Mouse (Mus musculus): ENCODE measurements at regions not wholly inside any gene's neighbourhood (a gene's known extent, or its start where the extent isn't known, plus 50 kb on each side); places are given as distances from the start of the nearest gene placed in this dataset.

DNA sequence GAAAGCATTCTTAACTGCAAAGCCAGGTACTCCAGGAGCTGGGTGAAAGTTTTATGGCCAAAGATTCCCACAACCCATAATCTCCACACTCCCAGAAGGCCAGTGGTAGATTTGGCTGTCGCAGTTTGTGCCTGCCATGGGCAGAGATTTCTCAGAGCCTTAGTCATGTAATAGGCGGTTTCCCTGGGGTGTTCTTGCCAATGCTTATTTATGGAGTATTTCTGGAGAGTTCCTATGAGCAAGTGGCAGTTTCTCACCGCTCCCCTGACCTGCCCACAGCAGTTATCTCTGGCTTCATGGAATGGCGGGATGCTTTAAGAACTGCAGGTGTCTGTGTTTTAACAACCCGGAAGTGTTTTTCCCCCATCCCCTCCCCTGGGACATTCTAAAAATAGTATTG, 179.8 kb downstream of the 4933412E24Rik start:
- no peak for DNase-seq

- DNase-seq: no peak
Measured at GRCm38 (mm10) chr15:59833232-59833631, 183.2 kb downstream of the 4933412E24Rik start.

- DNase-seq: no peak
Measured at GRCm38 (mm10) chr15:59831481-59831880, 184.9 kb downstream of the 4933412E24Rik start.

GRCm38 (mm10) chr15:59830553-59831462, 185.6 kb downstream of the 4933412E24Rik start:
- no peak for DNase-seq

- peak; percentile 73 to 74 for DNase-seq
Measured at GRCm38 (mm10) chr15:59828421-59828820, 188.0 kb downstream of the 4933412E24Rik start.

GRCm38 (mm10) chr15:59826164-59826950, 190.1 kb downstream of the 4933412E24Rik start:
- no peak for DNase-seq

DNA sequence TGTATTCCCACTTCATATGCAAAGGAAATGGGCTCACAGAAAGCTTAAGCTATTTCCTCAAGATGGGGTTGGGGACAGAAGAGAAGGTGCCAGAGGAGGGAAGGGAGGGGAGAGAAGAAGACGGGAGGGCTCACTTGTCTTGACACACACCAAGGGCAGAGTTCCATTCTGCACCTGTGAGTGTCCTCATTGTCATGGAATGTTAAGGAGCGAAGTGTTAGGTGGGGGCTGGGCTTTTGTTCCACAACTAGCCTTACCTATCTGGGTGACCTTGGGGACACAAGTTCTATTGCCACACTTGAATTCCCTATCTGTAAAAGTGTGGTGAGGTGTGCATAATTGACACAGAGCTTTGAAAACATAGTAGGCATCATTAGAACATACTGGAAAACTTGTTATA, 192.5 kb downstream of the 4933412E24Rik start:
- DNase-seq: no peak

GRCm38 (mm10) chr15:59822995-59823681, 193.3 kb downstream of the 4933412E24Rik start:
- DNase-seq: no peak

DNA sequence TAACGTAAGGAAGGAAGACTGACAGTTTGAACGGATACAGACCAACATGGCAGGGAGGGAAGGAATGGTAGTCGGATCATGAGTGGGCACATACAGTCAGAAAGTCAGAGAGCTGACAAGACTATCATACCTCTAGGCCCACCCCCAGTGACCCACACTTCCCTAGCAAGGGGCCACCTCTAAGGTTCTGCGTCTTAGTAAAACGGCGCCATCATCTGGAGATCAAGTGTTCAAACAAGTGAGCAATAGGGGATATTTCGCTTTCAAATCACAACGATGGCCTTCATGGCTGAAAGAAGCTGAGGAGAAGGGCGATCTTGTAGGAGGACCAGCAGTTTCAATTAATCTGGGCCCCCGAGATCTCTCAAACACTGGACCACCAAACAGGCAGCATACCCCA, 196.1 kb downstream of the 4933412E24Rik start:
- no peak for DNase-seq

GRCm38 (mm10) chr15:59816031-59816430, 200.4 kb downstream of the 4933412E24Rik start:
- DNase-seq: no peak

DNA sequence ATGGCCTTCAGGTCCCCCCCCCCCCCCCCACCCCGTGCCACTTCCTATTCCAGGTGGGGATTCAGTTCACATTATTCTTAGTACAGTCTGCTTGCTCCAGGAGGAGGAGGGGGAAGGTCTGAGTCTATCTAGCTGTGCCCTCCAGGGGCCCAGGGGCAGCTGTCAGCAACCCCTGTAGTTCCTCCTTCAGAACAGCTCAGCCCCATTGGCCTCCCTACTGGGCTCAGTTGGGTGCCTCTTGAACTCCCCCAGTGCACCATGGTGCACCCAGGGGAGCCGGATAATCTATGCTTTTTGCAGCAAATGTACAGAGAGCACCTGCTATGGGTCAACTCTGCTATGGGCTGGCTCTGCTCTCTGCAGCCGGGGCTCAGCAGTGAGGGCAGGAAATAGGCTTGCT, 204.8 kb downstream of the 4933412E24Rik start:
- peak; percentile 54 to 56 for DNase-seq

- no peak for DNase-seq
Measured at GRCm38 (mm10) chr15:59809361-59809760, 207.1 kb downstream of the 4933412E24Rik start.

GRCm38 (mm10) chr15:59807723-59808122, 208.7 kb downstream of the 4933412E24Rik start:
- DNase-seq: no peak

GRCm38 (mm10) chr15:59805771-59806170, 210.6 kb downstream of the 4933412E24Rik start:
- no peak for DNase-seq

GRCm38 (mm10) chr15:59804821-59805220, 211.6 kb downstream of the 4933412E24Rik start:
- DNase-seq: no peak

DNA sequence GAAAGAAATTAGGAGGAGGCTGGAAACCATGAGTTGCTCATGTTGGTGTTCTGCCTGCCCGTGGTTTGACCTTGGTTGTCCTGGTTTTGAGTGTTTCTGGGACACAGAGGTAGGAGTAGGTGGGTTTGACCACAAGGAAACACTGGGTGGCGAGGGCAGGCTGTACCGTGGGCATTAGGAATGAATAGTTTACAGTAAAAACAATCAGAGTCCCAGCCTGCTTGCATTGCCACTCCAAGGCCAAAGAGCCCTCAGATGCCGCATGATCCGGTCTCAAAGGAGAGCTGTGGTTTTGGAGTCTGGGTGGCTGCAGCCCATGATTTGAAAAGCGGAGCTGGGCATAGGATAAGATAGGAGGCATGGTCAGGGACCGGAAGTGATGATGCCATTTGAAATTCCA, 212.0 kb downstream of the 4933412E24Rik start:
- no peak for DNase-seq

DNA sequence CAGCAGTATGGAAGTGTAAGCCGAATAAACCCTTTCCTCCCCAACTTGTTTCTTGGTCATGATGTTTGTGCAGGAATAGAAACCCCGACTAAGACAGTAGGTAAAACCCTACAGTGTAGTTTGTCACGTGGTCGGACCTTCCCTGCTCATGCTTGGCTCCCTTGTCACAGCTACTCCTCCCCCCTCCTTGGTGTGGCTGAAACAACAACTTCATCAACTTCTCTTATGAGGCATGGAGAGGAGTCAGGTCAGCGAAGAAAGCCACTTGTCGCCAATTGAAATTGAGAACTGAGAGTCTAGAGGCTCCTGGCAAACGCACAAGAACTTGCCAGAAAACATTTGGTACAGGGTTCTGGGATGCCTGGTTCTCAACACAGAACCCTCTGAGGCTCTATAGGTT, 214.1 kb downstream of the 4933412E24Rik start:
- DNase-seq: no peak

- DNase-seq: no peak
Measured at GRCm38 (mm10) chr15:59799124-59799815, 217.1 kb downstream of the 4933412E24Rik start.

GRCm38 (mm10) chr15:59798486-59798885, 217.9 kb downstream of the 4933412E24Rik start:
- DNase-seq: no peak

DNA sequence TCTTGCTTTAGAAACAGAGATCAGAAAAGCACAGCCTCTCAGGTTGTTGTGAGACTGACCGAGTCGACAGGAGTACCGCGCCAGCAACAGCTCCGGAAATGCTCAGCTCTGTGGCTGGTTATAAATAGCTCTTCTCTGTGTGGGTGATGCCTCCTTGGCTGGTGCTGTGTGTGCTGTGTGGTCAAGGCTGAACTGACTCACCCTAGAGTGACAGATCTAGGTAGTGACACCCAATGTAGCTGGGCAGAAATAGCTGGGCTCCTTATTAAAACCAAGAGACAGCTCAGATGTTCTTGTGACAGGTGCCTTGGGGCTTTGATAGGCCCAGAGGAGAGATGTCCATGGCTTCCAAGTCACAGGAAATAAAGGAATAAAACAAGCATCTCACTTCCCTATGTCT, 220.7 kb downstream of the 4933412E24Rik start:
- peak; percentile 55 to 57 for DNase-seq

GRCm38 (mm10) chr15:59794871-59795270, 221.5 kb downstream of the 4933412E24Rik start:
- no peak for DNase-seq

- DNase-seq: no peak
Measured at GRCm38 (mm10) chr15:59786706-59787425, 229.5 kb downstream of the 4933412E24Rik start.
